1 mouse cellular context compared by ENCODE assay signal in the genomic region with DNA sequence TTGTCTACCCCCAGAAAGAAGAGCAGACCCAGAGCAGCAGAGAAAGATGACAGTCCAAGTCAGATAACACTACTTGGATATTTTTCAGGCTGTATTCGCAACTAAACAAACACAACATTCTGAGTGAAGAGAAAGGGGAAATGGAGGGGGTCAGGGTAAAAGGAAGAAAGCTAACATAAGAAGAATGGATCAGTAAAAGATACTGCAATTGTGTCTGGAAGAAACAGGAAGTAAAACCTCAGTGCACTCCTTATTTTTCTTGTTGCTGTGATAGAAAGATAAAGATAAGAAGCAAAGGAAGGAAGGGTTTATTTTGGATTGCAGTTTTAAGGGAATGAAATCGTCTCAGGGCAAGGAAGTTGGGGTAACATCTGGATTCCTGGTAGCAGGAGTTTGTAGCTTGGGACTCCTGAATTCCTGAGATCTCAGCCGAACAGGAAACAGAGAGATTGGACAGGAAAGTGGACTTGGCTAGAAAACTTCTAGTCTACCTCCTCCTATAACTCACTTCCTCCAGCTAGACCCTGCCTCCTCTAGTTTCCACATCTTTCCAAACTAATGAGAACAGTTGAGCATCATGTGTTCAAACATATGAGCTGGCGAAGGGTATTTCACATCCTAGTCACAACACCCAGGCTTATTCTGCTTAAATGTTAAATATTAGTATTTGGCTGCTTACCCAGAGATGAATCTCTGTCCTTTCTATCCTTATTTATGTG.
TF ChIP-seq lines count a peak whose summit lies in the region.

No protein-coding gene starts in this region.

TF ChIP-seq in MEL, 35 proteins besides CTCF, POLR2A, EP300 and RAD21 (continued from another document):
- TF ChIP-seq RCOR1 (IDR thresholded peaks at IDR 0.05; ENCODE audit: low read depth, low read length) (peak; percentile 88), ETS1 (IDR thresholded peaks at IDR 0.05; ENCODE audit: low read depth, low read length) (0 out of 2 replicates have a peak, but pooled peaks have one; percentile 19), GATA1 (IDR thresholded peaks at IDR 0.05; ENCODE audit: low read depth, low read length) (peak; percentile 66), TAL1 (IDR thresholded peaks at IDR 0.05; ENCODE audit: low read length) (0 out of 2 replicates have a peak, but pooled peaks have one; percentile 23), MAX (IDR thresholded peaks at IDR 0.05; ENCODE audit: low read length) (no peak)
TF ChIP-seq in MEL: peak in this region for 5.
